Mouse (Mus musculus) mouse trophoblast stem cell (cell line): ENCODE results near the gene Mocs1.
"Not testable (repeated sequence)": the region's sequence is repeated elsewhere in the genome, so short reads cannot be mapped to it uniquely, and the experiment has no call there.

ENCODE experiments used
- in situ Hi-C, 2 experiments: fragments of 300-500 bp; cut with MseI, MboI; formaldehyde crosslinking; loops; 2 replicates in 1 of 2; 3 replicates in 1 of 2; pipeline ENCODE4 v1.15.1; 2025

Mocs1 gene

DNA sequence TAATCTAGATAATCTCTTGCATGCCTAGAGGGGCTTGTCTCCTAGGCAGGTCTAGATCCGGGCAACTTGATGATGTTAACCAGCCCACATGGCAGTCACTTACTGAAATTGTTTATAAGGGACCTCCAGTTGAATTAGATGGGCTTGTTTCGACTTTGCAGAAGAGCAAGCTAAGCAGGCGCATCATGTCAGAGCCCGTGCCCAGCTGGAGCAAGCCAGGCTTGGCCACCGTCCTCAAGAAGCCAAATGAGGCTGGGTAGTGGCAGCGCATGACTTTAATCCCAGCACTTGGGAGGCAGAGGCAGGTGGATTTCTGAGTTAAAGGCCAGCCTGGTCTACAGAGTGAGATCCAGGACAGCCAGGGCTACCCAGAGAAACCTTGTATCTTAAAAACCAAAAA, 3.0 kb downstream of the Mocs1 start:
- in situ Hi-C loops, result no loop called here

DNA sequence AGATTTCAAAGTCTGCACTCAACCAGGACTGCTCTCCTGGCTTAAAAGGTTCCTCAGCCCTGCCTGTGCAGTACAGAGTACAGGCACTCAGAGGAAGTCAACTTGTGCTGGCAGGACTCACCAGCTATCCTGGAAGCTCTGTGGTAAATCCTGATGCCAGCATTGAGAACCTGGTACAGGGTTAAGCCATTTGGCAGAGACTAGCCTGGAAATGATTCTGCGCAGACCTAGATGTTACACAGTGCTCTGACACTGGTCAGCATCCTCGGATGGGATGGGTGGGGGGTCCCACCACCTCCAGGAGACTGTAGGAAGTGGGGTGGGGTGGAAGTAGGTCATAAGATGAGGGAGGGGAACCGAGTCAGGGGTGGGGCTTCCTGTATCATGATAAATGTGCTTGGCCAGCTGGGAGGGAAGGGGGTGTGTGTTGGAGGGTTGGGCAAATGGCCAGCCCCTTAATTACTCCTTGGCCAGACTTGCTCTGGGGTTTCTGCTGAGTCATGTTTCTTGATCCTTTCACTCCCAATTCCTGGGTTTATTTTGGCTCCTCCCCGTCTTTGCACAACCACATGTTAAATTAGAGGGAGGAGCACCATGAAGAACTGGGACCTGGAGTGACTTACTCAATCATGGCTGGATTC, 4.0 kb downstream of the Mocs1 start:
- in situ Hi-C loops, result no loop called here

DNA sequence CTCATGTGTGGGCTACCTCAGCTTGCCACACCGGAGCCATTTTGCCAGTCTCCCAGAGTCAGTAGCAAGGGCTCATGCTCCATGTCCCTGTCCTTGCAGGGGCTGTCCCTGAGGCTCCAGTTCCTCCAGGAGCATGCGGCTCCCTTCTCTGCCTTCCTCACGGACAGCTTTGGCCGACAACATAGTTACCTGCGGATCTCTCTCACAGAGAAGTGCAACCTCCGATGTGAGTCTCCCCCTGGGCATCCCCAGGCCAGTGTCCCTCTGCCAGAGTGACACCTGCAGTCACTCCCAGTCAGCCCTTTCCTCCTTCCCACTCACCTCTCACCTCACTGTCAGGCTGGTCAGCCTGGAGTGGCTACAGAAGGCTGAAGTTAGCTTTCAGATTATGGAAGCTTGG, 4.9 kb downstream of the Mocs1 start:
- in situ Hi-C loops, result no loop called here

DNA sequence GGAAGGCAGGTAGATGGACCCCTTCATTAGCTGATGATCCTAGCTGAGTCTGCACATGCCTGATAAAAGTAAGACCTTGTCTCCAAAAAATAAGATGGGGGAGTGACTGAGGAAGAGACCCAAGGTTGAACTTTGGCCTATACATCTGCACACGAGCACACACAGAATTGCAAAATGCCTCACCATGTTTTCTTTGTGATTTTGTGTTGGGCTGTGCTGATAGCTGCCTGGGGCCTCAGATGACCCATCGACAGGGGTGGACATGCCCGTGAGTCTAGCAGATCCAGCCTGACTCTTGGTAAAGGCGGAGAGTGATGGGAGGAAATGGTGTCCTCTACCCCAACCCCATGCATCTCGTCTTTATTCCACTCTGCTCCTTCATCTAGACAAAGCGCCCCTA, 6.1 kb downstream of the Mocs1 start:
- in situ Hi-C loops, result no loop called here

DNA sequence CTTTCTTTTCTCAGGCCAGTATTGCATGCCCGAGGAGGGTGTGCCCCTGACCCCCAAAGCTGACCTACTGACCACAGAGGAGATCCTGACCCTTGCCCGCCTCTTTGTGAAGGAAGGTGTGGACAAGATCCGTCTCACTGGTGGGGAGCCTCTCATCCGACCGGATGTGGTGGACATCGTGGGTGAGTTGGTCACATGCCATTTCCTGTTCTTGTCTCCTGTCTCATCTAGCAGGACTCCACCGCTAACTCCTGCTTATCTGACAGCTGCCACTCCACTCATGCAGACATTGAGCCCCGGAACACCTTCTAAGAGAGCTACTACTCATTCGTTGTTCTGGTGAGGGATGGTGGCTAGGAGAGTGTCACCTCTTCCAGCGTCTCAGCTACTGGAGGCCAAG, 6.9 kb downstream of the Mocs1 start:
- in situ Hi-C loops, result no loop called here

DNA sequence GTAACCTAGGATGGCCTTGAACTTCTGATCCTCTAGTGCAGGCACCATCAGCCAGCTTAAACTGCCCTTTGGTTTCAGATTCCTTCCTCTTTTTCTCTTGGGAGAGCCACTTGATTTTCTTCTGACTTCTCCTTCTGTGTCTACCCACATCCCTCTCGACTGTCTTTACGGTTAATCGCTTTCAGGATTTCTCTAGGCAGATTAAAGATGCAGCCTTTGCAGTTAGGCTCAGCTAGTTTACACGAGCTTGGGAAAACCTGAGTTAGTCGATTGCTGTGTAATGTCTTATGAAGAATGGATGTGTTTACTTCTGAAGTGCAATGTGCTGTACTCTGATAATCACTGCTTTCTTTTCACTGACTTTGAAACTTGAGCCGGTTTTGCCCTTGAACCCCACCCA, 8.5 kb downstream of the Mocs1 start:
- in situ Hi-C loops, result no loop called here

DNA sequence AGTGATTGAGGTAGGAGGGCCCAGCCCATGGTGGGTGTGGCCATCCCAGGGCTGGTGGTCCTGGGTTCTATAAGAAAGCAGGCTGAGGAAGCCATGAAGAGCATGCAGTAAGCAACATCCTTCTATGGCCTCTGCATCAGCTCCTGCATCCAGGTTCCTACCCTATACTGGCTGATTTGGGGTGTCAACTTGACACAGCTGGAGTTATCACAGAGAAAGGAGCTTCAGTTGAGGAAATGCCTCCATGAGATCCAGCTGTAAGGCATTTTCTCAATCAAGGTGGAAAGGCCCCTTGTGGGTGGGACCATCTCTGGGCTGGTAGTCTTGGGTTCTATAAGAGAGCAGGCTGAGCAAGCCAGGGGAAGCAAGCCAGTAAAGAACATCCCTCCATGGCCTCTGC, 9.1 kb downstream of the Mocs1 start:
- in situ Hi-C loops, result not testable (repeated sequence)

DNA sequence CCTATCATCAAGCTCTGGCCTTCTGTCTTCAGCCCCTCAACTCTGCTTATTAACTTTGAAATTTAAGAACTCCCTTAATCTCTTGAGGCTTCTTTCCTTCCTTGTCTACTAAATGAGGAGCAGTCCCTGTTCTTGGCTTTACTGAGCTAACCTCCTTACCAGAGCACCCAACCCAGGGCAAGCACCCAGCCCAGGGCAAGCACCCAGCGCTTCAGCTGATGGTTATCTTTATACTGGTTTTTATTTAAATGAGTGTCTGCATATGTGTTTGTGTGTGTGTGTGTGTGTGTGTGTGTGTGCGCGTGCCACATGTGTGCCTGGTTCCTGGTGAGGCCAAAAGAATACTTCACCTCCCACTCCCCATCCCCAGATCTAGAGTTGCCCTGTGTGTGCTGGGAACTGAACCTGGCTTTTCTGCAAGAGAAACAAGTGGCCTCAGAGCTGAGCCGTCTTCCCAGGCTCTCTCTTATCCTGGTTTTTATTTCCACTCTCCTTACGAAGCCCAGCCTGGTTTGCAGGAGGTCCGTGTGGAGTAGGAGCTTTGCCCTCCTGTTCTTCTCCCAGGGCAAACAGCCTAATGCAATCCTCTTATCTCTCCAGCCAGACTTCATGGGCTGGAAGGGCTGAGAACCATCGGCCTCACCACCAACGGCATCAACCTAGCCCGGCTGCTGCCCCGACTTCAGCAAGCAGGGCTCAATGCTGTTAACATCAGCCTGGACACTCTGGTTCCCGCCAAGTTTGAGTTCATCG, 10.8 kb downstream of the Mocs1 start:
- in situ Hi-C loops, result no loop called here

DNA sequence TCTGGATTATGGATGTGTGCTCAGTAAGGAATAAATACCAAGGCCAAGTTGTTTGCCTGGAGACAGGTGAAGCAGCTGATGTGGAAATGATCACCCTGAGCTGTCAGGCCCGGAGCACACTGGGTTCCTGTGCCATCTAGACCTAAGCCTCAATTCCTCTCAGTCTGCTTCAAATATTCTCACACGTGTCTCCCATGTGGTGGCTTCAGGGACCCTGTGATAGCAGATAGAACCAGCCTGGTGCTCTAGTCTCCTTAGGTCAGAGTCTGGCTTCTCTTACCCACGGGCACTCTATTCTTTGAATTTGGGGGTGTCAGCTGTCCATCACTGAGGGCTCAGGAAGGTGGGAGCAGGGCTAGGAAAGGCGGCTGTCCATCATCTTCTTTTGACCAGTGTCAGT, 11.5 kb downstream of the Mocs1 start:
- in situ Hi-C loops, result no loop called here

DNA sequence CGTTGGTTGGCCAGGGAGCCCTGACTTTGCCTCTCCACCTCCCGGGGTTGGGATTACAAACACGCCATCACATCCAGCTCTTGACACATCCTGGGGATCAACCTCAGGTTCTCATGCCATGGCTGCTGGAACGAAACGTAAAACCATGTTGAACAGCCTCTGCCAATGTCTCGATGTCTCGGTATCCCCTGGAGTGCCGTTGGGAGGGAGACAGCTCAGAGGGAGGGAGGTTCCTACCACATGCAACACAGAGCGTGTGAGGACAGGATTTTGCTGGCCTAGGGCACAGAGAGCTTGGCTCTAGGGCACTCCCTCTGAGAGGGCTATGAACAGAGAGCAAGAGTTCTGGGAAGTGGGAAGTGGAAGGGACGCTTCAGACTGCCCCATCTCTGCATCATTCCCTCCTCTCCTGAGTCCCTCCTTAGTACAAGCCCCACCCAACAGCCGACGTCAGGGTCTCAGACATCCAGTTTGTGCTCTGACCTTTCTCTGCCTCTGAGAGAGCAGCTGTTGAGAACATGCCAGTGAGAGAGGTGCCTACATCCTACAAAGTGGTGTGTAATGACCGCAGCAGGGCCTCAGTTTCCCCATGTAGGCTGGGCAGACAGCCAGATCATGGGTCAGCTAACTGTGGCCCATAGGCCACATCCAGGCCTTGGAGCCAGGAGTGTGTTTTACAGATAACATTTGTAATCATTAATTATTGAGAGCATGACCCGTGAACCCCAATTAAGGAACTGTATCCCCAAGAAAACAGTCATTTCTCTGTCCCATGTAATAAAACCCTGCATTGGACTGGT, 12.4 kb downstream of the Mocs1 start:
- in situ Hi-C loops, result no loop called here

DNA sequence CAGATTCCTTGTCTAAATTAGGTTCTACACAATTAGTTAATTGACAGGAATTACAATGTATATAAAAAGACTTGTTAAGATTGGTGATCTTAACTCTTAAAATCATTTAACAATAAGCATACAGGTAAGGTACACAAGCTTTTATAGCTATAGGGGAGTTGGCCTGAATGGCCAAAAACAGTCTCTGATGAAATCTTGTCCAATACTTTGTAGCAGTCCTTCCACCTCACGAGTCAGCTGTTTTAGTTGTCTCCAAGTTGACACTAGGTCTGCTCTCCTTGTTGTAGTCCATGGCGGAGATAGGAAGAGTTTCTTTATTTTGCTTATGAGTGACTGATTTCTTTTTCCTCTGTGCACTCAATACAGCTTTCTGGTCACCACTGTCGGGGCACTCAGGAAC, 14.7 kb downstream of the Mocs1 start:
- in situ Hi-C loops, result not testable (repeated sequence)

DNA sequence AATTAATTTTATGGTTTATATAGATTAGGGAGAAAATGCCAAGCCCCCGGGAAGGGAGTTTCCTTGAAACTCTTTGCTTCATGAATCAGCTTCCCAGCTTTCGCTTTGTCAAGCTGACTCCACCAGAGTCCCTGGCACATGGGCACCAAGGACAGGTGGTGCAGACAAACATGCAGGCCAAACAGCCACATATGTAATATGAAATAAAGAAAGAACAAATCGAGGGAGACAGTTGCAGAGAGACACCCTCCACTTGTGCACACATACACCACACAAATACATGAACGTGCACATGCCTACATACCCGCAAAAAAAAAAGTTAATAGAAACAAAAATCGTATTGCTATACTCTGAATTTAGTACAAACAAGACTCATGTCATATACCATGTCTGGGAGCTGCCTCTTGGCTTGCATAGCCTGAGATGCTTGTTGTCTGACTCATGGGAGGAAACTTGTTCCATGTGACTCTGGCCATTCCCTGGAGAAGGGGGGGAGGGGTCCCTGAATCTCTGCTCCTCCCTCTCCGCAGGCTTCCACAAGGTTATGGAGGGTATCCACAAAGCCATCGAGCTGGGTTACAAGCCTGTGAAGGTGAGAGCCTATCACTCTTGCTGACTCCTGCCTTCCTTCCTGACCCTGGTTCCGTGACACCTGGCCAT, 20.5 kb downstream of the Mocs1 start:
- in situ Hi-C loops, result no loop called here

DNA sequence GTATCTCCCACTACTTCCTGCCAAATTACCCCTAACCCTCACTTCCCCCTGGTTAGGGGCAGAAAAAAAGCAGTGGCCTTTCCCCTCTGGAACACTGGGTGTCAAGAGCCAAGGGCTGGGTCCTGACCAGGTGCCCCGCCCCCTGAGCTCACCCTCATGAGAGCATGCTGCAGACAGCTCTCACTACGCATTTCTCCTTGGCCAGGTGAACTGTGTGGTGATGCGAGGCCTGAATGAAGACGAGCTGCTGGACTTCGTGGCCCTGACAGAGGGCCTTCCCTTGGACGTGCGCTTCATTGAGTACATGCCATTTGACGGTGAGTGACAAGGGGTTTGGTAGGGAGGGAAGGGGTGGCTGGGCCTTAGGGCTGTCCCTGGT, 21.1 kb downstream of the Mocs1 start:
- in situ Hi-C loops, result no loop called here

DNA sequence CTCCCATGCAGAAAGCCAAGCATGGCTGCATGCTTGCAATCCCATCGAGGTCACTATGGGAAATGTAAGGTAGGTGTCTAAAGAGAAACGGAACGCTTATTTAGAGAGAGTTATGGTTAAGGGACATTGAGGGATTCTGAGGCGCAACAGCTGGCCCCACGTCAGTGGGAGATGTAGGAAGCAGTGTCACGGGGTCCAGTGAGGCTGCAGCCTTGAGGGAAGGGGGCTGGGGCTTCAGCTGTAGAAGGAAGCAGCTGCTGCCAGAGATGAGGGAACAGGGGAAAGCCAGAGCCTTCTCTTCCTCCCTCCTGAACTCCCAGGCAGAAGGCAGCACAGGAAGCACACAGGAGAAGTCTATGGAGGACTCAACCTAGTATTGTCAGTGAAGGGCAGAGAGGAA, 22.8 kb downstream of the Mocs1 start:
- in situ Hi-C loops, result no loop called here

DNA sequence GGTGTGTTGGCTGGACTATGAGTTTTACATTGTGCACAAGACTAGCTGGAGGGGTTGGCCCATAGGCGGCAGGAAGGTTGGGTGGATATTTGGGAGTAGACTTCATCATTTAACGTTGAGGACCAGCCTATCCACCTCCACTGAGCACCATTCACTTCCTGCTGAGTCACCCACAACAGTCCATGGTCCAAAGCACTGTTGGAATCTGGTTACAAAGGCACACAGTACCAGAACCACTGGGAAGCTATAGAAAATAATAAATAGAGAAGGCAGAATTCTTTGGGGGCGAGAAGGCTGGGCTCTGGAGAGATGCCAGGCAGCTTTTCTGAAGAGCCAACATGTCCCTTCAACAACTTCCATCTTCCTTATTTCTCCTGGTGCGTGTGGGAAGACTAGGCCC, 28.2 kb downstream of the Mocs1 start:
- in situ Hi-C loops, result no loop called here

DNA sequence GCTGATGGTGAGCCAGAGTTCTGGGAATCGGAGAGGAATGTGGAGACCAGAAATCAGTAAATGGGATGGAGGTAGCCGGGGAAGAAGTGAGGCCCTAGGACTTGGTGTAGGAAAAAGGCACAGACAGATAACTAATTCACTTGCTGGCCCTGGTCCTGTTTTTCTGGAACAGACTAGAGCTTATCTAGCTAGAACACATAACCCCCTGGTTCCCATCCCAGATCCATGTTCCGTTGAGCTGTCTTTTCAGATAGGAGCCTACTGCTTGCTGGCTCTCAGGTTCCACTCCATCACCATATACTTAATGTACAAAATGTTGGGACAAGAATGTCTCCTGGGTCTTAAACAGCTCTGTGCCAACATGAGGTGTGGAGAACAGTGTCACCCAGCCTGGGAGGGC, 29.7 kb downstream of the Mocs1 start:
- in situ Hi-C loops, result no loop called here

DNA sequence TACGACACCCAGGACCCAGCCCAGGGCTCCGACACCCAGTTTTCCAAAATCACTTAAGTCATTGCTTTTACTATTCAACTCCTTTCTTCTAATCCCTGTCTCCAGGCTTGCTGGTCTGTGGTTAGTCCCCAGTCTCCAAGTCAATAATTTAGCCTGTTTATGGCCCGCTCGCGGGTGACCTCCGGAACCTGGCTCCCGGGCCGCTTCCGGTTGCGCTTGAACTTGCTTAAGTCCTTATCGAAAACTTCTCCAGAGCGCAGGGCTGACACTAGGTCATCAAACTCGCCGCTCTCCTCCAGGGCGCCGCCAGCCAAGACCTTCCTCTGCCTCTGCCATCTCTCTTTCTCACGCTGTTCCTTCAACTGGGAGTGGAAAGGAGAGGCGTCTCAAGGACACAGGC, 30.2 kb downstream of the Mocs1 start:
- in situ Hi-C loops, result no loop called here

DNA sequence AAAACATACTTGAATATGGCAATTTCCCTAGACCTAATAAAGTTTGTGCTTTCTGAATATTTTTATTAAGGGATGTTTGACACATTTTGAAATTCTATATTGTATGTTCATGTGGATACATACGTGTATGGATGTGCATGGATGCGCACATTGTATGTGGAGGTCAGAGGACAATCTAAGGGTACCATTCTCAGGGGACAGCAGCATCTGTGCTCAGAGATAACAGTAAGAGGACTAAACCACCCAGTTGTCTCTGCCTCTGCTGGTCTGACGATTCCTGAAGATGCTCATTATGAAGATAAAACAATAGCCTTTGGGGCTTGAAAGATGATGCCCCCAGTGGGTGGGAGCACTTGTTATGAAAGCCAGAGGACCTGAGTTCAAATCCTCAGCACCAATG, 36.7 kb downstream of the Mocs1 start:
- in situ Hi-C loops, result no loop called here

DNA sequence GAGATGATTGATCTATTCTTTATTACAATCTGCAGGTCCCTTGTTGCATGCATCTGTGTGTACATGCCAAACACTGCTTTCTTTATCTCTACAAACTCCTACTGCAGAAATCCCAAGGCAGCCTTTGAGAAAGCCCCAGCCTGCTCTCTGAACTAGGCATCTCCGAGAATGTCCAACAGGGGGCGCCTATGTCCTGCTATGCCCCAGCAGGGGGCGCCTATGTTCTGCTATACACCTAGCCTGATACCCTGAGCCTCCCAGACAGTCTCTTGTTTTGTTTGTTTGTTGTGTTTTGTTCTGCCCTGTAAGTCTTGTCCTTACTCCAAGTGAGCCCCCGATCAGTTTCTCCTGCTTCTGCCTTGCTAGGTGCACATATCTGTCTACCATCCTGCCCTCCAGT, 40.1 kb downstream of the Mocs1 start:
- in situ Hi-C loops, result no loop called here

DNA sequence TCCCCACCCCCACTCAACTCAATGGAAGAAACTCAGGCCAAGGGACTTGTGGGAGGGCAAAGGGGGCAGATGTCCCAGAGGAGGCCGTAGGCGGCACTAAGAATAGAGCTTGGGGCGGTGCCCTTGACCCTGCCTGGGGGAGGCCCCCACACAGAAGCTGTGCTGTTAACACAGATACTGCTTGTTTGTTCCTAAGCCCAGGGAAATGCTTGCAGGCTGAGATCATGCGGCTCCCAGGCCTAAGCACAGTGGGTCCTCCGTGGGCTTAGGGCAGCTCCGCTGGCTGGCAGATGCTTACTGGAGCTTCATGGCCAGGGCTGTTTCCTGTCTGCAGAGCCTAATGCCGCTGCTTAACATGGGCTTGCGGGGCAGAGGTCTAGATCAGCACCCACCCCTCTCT, 44.5 kb downstream of the Mocs1 start:
- in situ Hi-C loops, result no loop called here

DNA sequence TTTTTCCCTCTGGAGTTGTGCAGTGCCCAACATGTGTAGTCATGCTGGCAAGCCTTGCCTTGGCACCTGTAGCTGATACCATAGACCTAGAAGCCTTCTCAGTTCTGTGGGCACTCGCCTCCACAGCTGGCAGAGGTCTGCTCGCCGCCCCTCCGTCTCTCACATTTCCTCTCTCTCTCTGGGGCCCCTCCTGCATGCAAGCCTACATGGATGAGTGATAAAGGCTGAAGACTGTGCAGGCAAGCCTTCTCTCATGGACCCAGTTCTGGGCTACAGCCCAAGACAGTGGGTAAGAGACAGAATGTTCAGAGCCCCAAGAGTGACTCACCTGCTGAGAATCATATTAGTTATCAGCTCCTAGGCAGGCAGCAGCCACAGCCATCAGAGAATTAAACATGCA, 45.9 kb downstream of the Mocs1 start:
- in situ Hi-C loops, result no loop called here

DNA sequence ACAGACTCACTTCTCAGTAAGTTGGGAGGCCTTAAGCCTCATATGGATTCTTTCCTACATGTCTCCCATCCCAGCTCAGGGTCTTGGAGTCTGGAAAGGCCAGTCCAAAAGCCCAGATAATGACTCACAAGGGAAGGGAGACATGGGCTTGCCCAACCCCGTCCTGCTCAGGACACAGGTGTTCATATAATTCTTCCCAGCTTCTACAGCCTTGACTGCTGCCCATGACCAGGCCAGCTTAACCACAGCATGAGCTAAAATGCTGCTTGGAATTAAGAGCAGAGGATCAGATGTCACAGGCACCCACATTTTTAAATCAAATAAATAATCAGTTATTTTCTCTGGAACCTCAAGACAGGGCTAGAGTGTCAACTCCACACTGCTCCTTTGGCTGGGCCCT, 47.0 kb downstream of the Mocs1 start:
- in situ Hi-C loops, result no loop called here
